Mouse (Mus musculus) mesoderm, embryonic 11.5 days (tissue): Measurements from ENCODE around the gene Chad.
A peak's percentile ranks its signal among the peaks of the same experiment; 100 is the strongest.

Source experiments
- DNase-seq: peaks from one replicate; pipeline ENCODE4 v3.0.0-alpha.2; 2012; ENCODE audit warnings: low read depth, low spot score

Gene Chad

DNA sequence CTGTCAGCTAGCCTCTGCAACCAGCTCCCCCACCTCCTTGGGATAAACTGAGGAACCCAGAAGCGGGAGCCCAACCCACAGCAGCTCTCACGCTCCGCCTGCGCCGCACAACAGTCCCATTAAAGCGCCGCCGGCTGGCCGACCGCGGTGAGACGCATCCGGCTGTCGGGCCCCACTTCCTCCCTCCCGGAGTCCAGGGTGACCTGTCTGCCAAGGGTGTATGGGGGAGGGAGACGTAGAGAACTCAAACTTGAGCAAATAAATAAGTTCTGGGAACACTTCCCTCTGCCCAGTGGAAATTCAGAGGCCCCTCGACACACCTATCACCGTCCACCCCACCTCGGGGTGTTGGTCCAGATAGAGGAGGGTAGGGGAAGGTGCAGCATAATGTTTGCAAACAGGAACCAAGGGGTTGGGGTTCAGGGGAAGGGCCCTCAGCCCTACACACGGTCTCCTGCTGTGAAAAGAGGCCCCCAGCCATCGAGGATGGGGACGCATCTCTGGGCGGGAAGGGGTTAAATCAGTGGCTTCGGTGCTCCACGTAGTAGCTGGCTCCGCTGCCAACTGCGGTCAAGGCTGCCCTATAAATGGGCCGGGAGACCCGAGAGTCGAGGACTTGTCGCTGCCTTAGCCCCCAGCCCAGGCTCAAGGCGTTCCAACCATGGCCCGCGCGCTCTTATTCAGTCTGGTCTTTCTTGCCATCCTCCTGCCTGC is at the start of gene Chad:
TSS of gene Chad (plus strand) at position 611 of the 714 bp plus-strand sequence.
- DNase-seq = peak; percentile 44

DNA sequence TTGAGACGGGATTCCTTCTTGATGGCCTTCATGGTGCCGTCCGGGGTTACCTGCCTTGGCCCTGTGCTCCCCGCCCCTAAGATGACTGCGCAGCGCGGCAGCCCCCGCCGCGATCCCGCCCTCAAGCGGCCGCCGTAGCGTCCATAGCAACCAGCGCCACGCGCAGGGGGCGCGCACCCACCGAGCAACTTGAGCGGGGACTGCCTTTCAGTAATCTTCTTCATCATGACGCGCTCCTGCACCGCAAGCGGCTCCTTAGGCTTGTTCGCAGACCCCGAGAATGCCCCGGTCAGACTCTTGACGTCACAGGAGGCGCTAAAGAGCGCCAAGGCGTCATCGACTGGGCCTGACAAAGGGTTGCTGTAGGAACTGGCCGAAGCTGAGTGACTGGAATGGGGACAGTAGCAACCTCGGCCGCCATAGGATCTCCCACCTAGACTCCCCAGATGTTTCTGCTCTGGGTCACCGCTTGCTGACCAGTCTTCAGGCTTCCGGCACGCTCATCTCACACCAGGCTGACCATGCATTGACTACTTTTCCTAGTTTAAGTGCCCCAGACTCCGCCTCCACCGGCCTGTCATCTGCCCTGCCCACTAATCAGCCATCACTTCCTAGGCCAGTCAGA is 43.5 kb upstream of the Chad start, which contains the start of gene Mycbpap:
TSS of gene Mycbpap (minus strand) at position 524 of the 625 bp plus-strand sequence.
- DNase-seq = peak; percentile 86

DNA sequence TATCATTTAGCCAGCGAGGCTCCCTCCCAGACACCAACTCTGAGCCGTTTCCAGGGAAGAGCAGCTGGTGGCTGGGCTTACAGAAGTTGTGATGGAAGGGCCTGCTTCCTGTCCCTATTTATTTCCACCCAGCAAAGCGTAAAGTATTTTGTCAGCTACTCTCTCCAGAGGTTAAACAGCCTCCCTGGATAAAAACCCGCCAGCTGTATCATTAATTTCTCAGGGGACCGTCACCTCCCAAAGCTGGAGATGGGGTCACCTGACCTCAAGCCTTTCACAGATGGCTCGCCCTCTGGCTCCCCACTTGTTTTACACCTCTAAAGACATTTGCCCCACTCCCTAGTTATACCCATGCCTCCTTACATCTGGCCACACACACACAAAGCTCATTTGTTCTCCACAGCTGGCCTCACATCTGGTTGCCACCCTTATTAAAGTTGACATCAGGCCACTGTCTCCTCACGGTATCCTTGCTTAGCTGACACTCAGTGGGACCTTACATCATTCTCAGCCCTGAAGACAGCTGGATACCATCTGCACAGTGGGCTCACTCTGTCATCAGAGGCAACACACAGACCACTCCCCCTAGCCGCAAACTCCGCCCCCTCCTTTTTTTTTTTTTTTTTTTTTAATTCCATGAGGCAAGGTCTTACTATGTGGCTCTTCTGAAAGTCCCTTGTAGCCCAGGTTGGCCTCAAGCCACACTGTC is 38.5 kb upstream of the Chad start:
- peak; percentile 70 for DNase-seq

DNA sequence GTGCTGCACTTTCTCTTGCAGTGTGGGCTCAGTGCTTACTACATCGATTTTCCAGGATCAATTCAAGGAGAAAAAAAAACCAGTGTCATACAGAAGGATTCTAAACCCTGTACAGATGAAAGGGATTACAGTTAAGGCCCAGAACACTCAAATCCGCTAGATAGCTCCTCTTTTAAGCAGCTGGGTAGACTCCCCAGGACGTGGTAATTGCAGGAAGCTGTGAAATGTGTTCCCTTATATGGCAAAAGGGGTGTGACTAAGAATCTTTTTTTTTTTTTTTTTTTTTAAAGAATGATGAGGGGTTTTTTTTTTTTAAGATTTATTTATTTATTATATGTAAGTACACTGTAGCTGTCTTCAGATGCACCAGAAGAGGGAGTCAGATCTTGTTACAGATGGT is 36.0 kb upstream of the Chad start:
- DNase-seq = no peak

DNA sequence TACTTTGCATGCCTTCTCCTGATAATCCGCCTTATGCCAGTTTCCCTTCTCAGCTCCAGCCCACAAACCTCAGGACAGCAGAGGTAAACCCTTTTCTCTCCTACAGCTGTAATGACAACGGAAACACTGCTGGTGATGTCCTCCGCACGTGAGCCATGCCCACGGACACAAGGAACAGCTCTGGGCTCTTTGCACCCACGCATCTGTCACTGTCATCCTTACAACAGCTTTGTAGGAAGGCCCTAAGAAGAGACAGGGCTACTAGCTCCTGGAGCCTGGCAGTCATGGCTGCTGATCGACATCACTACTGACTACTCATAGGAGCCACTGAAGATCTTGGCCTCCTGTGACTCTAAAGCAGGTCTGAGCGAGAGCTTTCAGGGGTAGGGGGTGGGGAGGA is 31.7 kb upstream of the Chad start:
- DNase-seq = no peak

- DNase-seq = no peak
Measured at GRCm38 (mm10) chr11:94538733-94539292, 26.0 kb upstream of the Chad start.

GRCm38 (mm10) chr11:94539761-94540160 is 25.1 kb upstream of the Chad start:
- DNase-seq = no peak

DNA sequence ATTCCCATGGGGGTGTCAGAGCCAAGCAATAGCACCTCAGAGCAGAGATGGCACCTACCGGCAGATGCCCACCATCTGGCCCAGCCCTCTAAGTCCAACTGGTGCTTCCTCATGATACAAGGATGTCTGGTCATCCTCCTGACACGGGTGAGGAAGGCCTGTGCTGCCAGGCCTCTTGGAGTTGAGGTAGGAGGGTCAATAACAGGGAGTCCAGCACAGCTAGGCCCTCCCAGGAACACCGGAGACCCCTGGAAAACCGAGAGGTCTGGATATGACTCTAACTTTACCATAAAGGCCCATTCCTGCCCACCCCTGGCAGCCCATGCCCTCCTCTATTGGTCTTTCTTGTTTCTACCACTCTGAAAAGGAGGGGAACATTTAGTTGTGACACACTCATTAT is 22.4 kb upstream of the Chad start:
- DNase-seq = no peak

GRCm38 (mm10) chr11:94543344-94543743 is 21.5 kb upstream of the Chad start:
- no peak for DNase-seq

DNA sequence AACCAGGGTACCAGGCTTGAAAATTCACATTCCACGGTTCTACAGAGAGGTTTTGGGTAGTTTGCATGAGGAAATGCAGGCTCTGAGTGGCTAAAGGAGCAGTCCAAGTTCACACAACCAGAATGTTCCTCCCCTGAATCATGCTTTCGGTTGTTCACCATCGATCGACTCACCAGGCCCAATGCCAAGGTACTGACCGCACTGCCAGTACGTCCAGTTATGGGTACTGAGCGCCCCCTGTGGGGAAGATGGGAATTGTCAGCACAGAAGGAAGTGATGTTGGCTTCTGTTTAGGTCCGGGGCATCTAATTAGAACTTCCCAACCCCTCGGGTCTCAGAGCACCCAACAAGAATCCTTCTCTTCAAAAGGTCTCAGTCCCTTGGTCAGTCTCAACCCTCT is 20.9 kb upstream of the Chad start:
- DNase-seq = peak; percentile 63

GRCm38 (mm10) chr11:94544422-94544821 is 20.4 kb upstream of the Chad start:
- no peak for DNase-seq

DNA sequence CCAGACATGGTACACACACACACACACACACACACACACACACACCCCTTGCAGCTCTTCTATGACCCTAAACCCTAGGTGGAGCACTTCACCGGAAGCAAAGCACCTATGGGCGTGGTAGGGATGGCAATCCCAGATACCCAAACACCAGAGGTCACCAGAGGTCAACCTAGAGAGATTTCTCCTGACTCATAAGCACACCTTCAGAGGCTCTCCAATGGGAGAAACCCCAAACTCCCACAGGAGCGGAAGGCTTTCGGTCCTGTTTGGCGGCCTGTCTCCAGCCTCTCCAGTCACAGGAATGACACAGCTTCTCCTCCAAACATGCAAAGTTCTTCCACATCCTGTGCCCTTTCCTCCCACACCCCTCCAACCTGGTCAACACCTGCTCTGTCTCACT is 18.5 kb upstream of the Chad start:
- no peak for DNase-seq

GRCm38 (mm10) chr11:94547271-94547670 is 17.6 kb upstream of the Chad start:
- no peak for DNase-seq

- peak; percentile 47 for DNase-seq
Measured at GRCm38 (mm10) chr11:94548041-94548784, 16.6 kb upstream of the Chad start.

DNA sequence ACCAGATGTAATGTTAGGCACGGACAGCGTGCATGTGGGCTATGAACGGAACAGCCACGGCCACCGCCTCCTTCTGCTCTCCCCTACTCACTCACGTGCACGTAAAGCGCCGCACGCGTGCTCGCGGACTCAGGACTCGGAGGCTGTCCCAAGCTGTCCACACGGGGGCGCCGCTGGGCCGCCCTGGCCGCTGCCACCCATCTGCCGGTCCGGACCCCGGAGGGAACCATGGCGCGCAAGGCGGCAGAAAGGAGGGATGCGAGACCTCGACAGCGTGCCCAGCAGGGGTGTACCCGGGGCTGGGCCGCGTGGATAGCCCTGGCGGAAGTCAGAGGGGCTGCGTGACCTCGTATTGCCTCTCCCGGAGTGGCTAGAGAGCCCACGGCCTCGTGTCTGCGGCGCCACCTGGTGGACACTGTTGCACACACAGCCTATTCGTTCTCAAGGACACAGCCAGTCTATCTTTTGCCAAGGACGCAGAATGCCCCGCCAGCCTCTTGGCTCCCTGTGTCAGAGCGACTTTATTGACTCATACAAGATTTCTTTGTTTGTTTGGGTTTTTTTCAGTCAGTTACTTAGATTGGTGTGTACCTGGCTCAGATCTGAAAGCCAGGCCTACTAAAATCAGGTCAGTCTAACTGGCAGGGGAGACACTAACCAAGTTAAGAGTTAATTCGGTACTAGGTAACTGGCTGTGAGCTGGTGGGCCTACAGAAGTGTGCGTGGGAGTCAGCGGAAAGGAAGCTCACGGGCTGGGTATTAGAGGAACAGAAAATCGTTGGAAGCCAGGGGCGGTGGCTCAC is 15.8 kb upstream of the Chad start, which contains the start of gene Rsad1:
TSS of gene Rsad1 (minus strand) at position 368 of the 803 bp plus-strand sequence.
- DNase-seq = peak; percentile 94

DNA sequence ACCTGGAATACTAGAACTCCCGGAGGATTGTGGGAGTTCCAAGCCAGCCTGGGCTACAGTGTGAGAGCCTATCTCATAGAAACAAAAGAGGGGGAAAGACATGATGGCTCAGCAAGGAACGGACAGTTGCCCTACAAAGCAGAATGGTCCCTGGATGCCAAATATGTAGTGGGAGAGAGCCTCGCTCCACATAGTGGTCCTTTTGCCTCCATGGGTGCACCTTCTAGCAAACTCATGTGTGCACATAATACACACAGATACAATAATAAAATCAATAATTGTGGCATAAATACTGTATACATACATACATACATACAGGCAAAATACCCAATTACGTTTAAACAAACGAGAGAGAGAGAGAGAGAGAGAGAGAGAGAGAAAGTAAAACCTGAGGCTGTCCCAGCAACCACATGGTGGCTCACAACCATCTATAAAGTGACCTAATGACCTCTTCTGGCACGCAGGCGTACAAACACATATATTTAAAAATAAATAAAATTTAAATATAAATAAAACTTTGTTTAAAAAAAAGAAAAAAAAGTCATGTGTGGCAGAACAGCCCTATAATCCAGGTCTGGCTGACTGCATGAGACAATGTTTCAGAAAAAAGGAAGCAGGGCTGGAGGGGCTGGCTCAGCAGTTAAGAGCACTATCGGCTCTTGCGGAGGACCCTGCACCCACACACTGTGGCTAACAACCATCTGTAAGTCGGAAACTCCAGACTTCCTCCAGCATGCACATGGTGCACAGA is 15.0 kb upstream of the Chad start:
- no peak for DNase-seq

GRCm38 (mm10) chr11:94550442-94550744 is 14.5 kb upstream of the Chad start:
- no peak for DNase-seq

GRCm38 (mm10) chr11:94558226-94558625 is 6.6 kb upstream of the Chad start:
- no peak for DNase-seq

DNA sequence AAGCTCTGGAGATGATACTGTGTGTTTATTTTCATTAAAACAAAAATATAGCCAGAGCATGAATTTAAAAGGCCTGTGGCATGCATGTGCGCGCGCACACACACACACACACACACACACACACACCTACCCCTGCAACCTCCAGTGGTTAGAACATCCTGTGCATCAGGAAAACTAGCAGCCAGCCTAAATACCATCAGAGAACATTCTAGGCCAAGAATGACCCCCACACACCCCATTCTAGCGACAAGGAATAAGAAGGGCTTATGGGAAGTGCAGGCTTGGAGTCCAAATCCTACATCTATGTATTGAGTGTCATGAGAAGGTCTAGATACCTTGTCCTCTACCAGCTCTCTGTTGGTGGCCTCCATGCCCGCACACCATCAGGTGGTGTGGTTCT is 1.5 kb upstream of the Chad start:
- DNase-seq = no peak

DNA sequence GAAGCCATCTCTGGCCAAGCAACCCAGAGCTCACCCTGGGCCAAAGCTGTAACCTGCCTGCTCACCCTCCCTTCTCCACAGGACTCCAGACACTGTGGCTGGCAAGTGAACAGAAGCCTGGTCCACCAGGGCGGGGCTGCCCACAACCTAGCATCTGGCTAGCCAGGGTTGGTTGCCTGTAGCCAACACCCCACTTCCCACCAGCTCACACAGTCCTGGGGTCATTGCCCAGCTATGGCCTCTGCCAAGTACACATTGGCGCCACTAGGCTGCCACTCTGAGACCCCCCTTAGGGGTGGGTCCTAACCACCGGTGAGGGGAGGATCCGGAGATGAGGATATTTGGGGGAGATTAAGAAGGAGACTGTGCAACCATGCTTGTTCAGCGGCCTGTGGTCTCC is 1.0 kb upstream of the Chad start:
- DNase-seq = no peak
